ENCODE assay signal across 10 mouse cellular contexts in genomic region chr6:91718603-91719002, GRCm38 (mm10). TPM values are rescaled to one million over a fixed set of nuclear protein-coding genes. Genes with fewer than 3 reads are reported as not detected.
A peak's percentile ranks its signal among the peaks of the same experiment; 100 is the strongest.
DNase-seq lines count a peak whose midpoint lies in the region; ATAC-seq lines count a peak whose summit lies in the region.
"Had no signal": no experiment of that assay in that cellular context is flagged by ENCODE, and none has a peak within 500 bp of the region (broad histone marks: within the 10 kb centered on the region; RNA-seq: fewer than 3 reads in every experiment).

No protein-coding gene starts in this region.

- H3K9me3 ChIP-seq in kidney, embryonic 16.5 days (ENCODE audit: low read length), result no peaks in the 10 kb centered on the region
- no peaks in the 10 kb centered on the region for H3K9me3 ChIP-seq in forebrain, embryonic 10.5 days
- H3K9me3 ChIP-seq in limb, embryonic 12.5 days, result no peaks in the 10 kb centered on the region
- no peaks in the 10 kb centered on the region for H3K9me3 ChIP-seq in neural tube, embryonic 14.5 days (ENCODE audit: control insufficient read depth, low read length)
- H3K9me3 ChIP-seq: G1E had no signal

- peaks cover 44% of the 10 kb centered on the region for H3K4me1 ChIP-seq in kidney, embryonic 16.5 days (ENCODE audit: insufficient read depth, low read length)
- peaks cover 53% of the 10 kb centered on the region for H3K4me1 ChIP-seq in forebrain, embryonic 10.5 days
- peaks cover 41% of the 10 kb centered on the region for H3K4me1 ChIP-seq in limb, embryonic 12.5 days (replicated peaks)
- peaks cover 40% of the 10 kb centered on the region for H3K4me1 ChIP-seq in neural tube, embryonic 14.5 days (ENCODE audit: control insufficient read depth, insufficient read depth, low read length)

- H3K4me2 ChIP-seq in kidney, embryonic 16.5 days (replicated peaks; ENCODE audit: low read depth, low read length), result no peak overlapping the region
- no peak overlapping the region for H3K4me2 ChIP-seq in limb, embryonic 12.5 days
- no peak overlapping the region for H3K4me2 ChIP-seq in neural tube, embryonic 14.5 days (ENCODE audit: low read depth, low read length)
- H3K4me2 ChIP-seq: lung, embryonic 14.5 days had no signal

- no peak overlapping the region for H3K9ac ChIP-seq in kidney, embryonic 16.5 days (replicated peaks; ENCODE audit: low read length)
- H3K9ac ChIP-seq in limb, embryonic 12.5 days (replicated peaks), result no peak overlapping the region
- H3K9ac ChIP-seq in neural tube, embryonic 14.5 days (replicated peaks; ENCODE audit: low read depth, low read length), result no peak overlapping the region
- H3K9ac ChIP-seq: lung, embryonic 14.5 days had no signal

- H3K36me3 ChIP-seq in kidney, embryonic 16.5 days (ENCODE audit: insufficient read depth, low read length), result peaks cover 20% of the 10 kb centered on the region
- peaks cover 30% of the 10 kb centered on the region for H3K36me3 ChIP-seq in forebrain, embryonic 10.5 days (replicated peaks)
- peaks cover 21% of the 10 kb centered on the region for H3K36me3 ChIP-seq in limb, embryonic 12.5 days
- peaks cover 3% of the 10 kb centered on the region; the same call in 1 of the 2 replicates for H3K36me3 ChIP-seq in neural tube, embryonic 14.5 days (ENCODE audit: control insufficient read depth, insufficient read depth, low read length)
- H3K36me3 ChIP-seq: G1E had no signal

- H3K27ac ChIP-seq in kidney, embryonic 16.5 days (ENCODE audit: low read length), result peak overlapping the region; percentile 51; the same call in 1 of the 2 replicates
- H3K27ac ChIP-seq in forebrain, embryonic 10.5 days, result peak overlapping the region; percentile 85
- peak overlapping the region; percentile 82 for H3K27ac ChIP-seq in limb, embryonic 12.5 days
- peak overlapping the region; percentile 1; the same call in 1 of the 2 replicates for H3K27ac ChIP-seq in neural tube, embryonic 14.5 days (ENCODE audit: low read depth, low read length)

- no peak overlapping the region for H3K4me3 ChIP-seq in kidney, embryonic 16.5 days (ENCODE audit: low read length)
- H3K4me3 ChIP-seq in forebrain, embryonic 10.5 days, result no peak overlapping the region
- H3K4me3 ChIP-seq in limb, embryonic 12.5 days (replicated peaks), result no peak overlapping the region
- H3K4me3 ChIP-seq in neural tube, embryonic 14.5 days (ENCODE audit: low read depth, low read length), result no peak overlapping the region

- DNase-seq in kidney, postnatal 4 days, result no peak
- no peak for DNase-seq in forebrain, embryonic 10.5 days (ENCODE audit: extremely low spot score, low spot score)
- DNase-seq in adrenal gland, adult 8-10 months, result no peak
- no peak for DNase-seq in urinary bladder, adult 18-20 months (ENCODE audit: low spot score in 2 of 2)
- DNase-seq in frontal cortex, postnatal 14 days (ENCODE audit: low spot score in 2 of 2), result no peak
- DNase-seq: lung, embryonic 14.5 days had no signal

- no peak for ATAC-seq in kidney, embryonic 16.5 days (ENCODE audit: low FRiP score, low TSS enrichment)
- no peak for ATAC-seq in limb, embryonic 12.5 days (ENCODE audit: insufficient number of reproducible peaks, insufficient read depth, low FRiP score, low TSS enrichment, low read depth)
- no peak for ATAC-seq in neural tube, embryonic 14.5 days (ENCODE audit: low read depth)

- no peaks in the 10 kb centered on the region for H3K27me3 ChIP-seq in kidney, embryonic 16.5 days (ENCODE audit: insufficient read depth, low read length)
- H3K27me3 ChIP-seq in forebrain, embryonic 10.5 days (ENCODE audit: poor library complexity, severe bottlenecking), result no peaks in the 10 kb centered on the region
- no peaks in the 10 kb centered on the region for H3K27me3 ChIP-seq in limb, embryonic 12.5 days
- no peaks in the 10 kb centered on the region for H3K27me3 ChIP-seq in neural tube, embryonic 14.5 days (ENCODE audit: control insufficient read depth, insufficient read depth, low read length)

- 68% methylated on average over 3 of the region's 3 CpGs for WGBS in kidney, embryonic 16.5 days
- WGBS in forebrain, embryonic 10.5 days, result 74% methylated on average over 3 of the region's 3 CpGs
- WGBS in limb, embryonic 12.5 days, result 85% methylated on average over 3 of the region's 3 CpGs
- 41% methylated on average over 3 of the region's 3 CpGs for WGBS in neural tube, embryonic 14.5 days

RNA-seq across cellular contexts. Expression of gene Slc6a6, which starts 34.8 kb away (rescaled TPM):
- polyA plus RNA-seq in kidney, embryonic 16.5 days (2015; fragmentation: Nextera tagmentation; extraction: Ambion mirVana), result 82.9 and 96.3 TPM in 2 replicates
- 42.4 and 47.0 TPM in 2 replicates for polyA plus RNA-seq in forebrain, embryonic 10.5 days (2016; fragmentation: Nextera tagmentation; extraction: Ambion mirVana)
- 45.4 and 47.1 TPM in 2 replicates for polyA plus RNA-seq in limb, embryonic 12.5 days (2016; fragmentation: Nextera tagmentation; extraction: Ambion mirVana)
- polyA plus RNA-seq in neural tube, embryonic 14.5 days (2014; fragmentation: Nextera tagmentation; extraction: Ambion mirVana), result 89.3 and 100 TPM in 2 replicates
- 100 to 1,000 TPM; 468 to 562 (median 518) TPM for total RNA-seq in adrenal gland, adult 8-10 months (2022)

Comparison
In these comparisons a context has a peak if more than half of its experiments do, and no peak if none do; other contexts are left out.
1. H3K27ac ChIP-seq: peak in every context shown above with its lines; median percentile 85 in forebrain, embryonic 10.5 days; 82 in limb, embryonic 12.5 days; 51 in kidney, embryonic 16.5 days; 1 in neural tube, embryonic 14.5 days.